Mouse (Mus musculus): Measurements from ENCODE around the gene Rab29. TPM values are rescaled to one million over a fixed set of nuclear protein-coding genes. Genes with fewer than 3 reads are reported as not detected.
"Not testable (repeated sequence)": the region's sequence is repeated elsewhere in the genome, so short reads cannot be mapped to it uniquely, and the experiment has no call there.

The Rab29 gene
- polyA plus RNA-seq (2012; rRNA removed), result 7.3 and 7.8 TPM in 2 replicates

GRCm38 (mm10) chr1:131867093-131867945 is at the start of gene Rab29:
Gene Rab29 (plus strand): TSS chr1:131867224.
- TF ChIP-seq CTCF (IDR thresholded peaks at IDR 0.05; ENCODE audit: borderline replicate concordance, extremely low read depth, insufficient read depth, insufficient read length) (peak; percentile 87), POLR2A (IDR thresholded peaks at IDR 0.05; ENCODE audit: borderline replicate concordance, extremely low read depth, insufficient read depth, insufficient read length, poor library complexity, severe bottlenecking) (no peak)
- DNase-seq (ENCODE audit: low read depth), result peak; percentile 97

GRCm38 (mm10) chr1:131820353-131820752 is 46.7 kb upstream of the Rab29 start:
- DNase-seq (ENCODE audit: low read depth), result not testable (repeated sequence)

GRCm38 (mm10) chr1:131820887-131821328 is 46.1 kb upstream of the Rab29 start:
- TF ChIP-seq POLR2A (IDR thresholded peaks at IDR 0.05; ENCODE audit: borderline replicate concordance, extremely low read depth, insufficient read depth, insufficient read length, poor library complexity, severe bottlenecking) (no peak), CTCF (IDR thresholded peaks at IDR 0.05; ENCODE audit: borderline replicate concordance, extremely low read depth, insufficient read depth, insufficient read length) (no peak)
- peak; percentile 72 for DNase-seq (ENCODE audit: low read depth)

GRCm38 (mm10) chr1:131822292-131822691 is 44.7 kb upstream of the Rab29 start:
- TF ChIP-seq CTCF (IDR thresholded peaks at IDR 0.05; ENCODE audit: borderline replicate concordance, extremely low read depth, insufficient read depth, insufficient read length) (no peak), POLR2A (IDR thresholded peaks at IDR 0.05; ENCODE audit: borderline replicate concordance, extremely low read depth, insufficient read depth, insufficient read length, poor library complexity, severe bottlenecking) (no peak)
- DNase-seq (ENCODE audit: low read depth), result no peak

GRCm38 (mm10) chr1:131822856-131823492 is 44.0 kb upstream of the Rab29 start:
- TF ChIP-seq POLR2A (IDR thresholded peaks at IDR 0.05; ENCODE audit: borderline replicate concordance, extremely low read depth, insufficient read depth, insufficient read length, poor library complexity, severe bottlenecking) (no peak), CTCF (IDR thresholded peaks at IDR 0.05; ENCODE audit: borderline replicate concordance, extremely low read depth, insufficient read depth, insufficient read length) (no peak)
- no peak for DNase-seq (ENCODE audit: low read depth)

- no peak for DNase-seq (ENCODE audit: low read depth)
- TF ChIP-seq CTCF (IDR thresholded peaks at IDR 0.05; ENCODE audit: borderline replicate concordance, extremely low read depth, insufficient read depth, insufficient read length) (no peak), POLR2A (IDR thresholded peaks at IDR 0.05; ENCODE audit: borderline replicate concordance, extremely low read depth, insufficient read depth, insufficient read length, poor library complexity, severe bottlenecking) (no peak)
Observed at GRCm38 (mm10) chr1:131823563-131823962, 43.5 kb upstream of the Rab29 start.

- no peak for DNase-seq (ENCODE audit: low read depth)
- no peak for TF ChIP-seq CTCF (IDR thresholded peaks at IDR 0.05; ENCODE audit: borderline replicate concordance, extremely low read depth, insufficient read depth, insufficient read length)
- no peak for TF ChIP-seq POLR2A (IDR thresholded peaks at IDR 0.05; ENCODE audit: borderline replicate concordance, extremely low read depth, insufficient read depth, insufficient read length, poor library complexity, severe bottlenecking)
Observed at GRCm38 (mm10) chr1:131824528-131825181, 42.4 kb upstream of the Rab29 start.

GRCm38 (mm10) chr1:131827207-131827786 is 39.7 kb upstream of the Rab29 start, which contains the start of gene Slc41a1:
Gene Slc41a1 (plus strand): TSS chr1:131827493.
- no peak for DNase-seq (ENCODE audit: low read depth)
- no peak for TF ChIP-seq POLR2A (IDR thresholded peaks at IDR 0.05; ENCODE audit: borderline replicate concordance, extremely low read depth, insufficient read depth, insufficient read length, poor library complexity, severe bottlenecking)
- TF ChIP-seq CTCF (IDR thresholded peaks at IDR 0.05; ENCODE audit: borderline replicate concordance, extremely low read depth, insufficient read depth, insufficient read length), result no peak

GRCm38 (mm10) chr1:131827787-131828258 is 39.2 kb upstream of the Rab29 start:
- peak; percentile 97 for DNase-seq (ENCODE audit: low read depth)

GRCm38 (mm10) chr1:131828297-131829126 is 38.5 kb upstream of the Rab29 start:
- DNase-seq (ENCODE audit: low read depth), result peak; percentile 60
- no peak for TF ChIP-seq POLR2A (IDR thresholded peaks at IDR 0.05; ENCODE audit: borderline replicate concordance, extremely low read depth, insufficient read depth, insufficient read length, poor library complexity, severe bottlenecking)
- TF ChIP-seq CTCF (IDR thresholded peaks at IDR 0.05; ENCODE audit: borderline replicate concordance, extremely low read depth, insufficient read depth, insufficient read length), result no peak

More at GRCm38 (mm10) chr1:131827787-131828258, 39.2 kb upstream of the Rab29 start:
- TF ChIP-seq POLR2A (IDR thresholded peaks at IDR 0.05; ENCODE audit: borderline replicate concordance, extremely low read depth, insufficient read depth, insufficient read length, poor library complexity, severe bottlenecking) (peak; percentile 57; the same call in 1 of the 2 replicates), CTCF (IDR thresholded peaks at IDR 0.05; ENCODE audit: borderline replicate concordance, extremely low read depth, insufficient read depth, insufficient read length) (no peak)

Measured in brain, embryonic 14.5 days (tissue).